Mouse (Mus musculus) ZHBTc4 (cell line): ENCODE data around the gene Cox7a2l.
A peak's percentile ranks its signal among the peaks of the same experiment; 100 is the strongest.

ENCODE experiments used
- DNase-seq: peaks from one replicate; pipeline ENCODE4 v3.0.0-alpha.2; 2011; ENCODE audit warnings: low read depth, low spot score

Cox7a2l gene

DNA sequence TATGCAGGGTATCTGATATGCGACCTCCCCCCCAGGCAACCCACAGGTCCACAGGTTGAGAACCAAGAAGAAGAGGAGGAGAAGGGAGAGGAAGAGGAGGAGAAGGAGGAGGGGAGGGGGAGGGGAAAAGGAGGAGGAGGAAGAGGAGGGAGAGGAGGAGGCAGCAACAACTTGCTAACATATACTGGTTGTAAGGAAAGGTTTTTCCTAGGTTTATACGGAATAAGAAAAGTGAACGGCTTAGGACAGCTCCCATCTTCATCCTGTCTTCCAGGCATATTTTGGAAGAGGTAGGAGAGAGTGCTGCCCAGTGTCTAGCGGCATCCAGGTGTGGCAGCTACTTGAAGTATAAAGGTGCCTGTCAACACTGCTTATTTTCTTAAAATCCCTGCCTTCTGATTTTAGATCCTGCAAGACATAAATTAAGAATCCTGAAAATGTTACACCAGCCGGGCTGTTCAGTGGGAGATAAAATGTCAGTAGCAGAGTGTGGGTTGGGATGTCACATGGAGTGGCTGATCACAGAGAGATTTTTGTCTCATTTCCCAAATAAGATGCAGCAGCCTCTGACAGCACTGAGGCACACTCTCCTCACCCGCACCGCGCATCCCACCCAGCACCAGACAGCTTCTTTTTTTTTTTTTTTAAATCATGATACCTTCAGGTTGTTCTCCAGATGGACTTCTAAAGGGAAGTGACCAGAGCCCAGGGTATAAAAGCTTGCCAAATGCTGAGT is at the start of gene Cox7a2l:
Gene Cox7a2l (minus strand): TSS at position 51 of the 736 bp plus-strand sequence.
- no peak for DNase-seq

DNA sequence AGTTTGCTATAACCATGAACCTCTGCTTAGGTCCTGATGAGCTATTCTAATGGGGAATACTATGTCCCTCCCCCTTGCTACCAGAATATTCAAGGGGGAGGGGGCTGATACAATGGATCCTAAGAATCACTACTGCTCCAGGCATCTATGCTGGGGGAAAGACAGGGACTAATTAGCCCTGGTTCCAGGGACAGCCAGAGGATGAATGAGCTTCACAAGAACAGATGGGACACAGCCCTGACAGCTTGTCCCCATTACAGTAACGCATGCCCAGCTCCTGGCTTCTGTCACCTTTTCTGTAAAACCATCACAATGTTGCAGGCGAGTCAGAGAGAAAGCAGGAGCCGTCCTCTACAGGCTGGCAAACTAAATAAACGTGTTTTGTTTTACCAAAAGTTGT is 48.4 kb upstream of the Cox7a2l start:
- no peak for DNase-seq

GRCm38 (mm10) chr17:83564119-83564820 is 47.1 kb upstream of the Cox7a2l start:
- no peak for DNase-seq

DNA sequence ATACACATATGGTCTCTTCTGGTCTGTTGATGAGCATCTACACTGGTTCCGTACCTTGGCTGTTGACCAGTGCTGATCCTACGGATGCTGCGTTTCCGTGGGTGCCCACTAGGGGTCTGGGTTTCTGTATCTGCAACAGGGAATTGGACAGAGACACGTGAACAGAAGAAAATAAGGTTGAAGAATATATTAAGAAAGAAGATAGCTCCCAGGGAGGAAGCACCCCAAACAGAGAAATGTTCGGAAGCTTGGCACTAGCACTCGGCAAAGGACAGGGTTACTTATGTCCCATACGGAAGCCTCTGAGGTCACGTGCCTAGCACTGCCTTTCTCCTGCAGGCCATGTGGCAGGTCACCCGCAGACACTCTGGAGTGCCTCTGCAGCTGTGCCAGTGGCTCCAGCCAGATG is 46.6 kb upstream of the Cox7a2l start:
- peak; percentile 60 for DNase-seq

DNA sequence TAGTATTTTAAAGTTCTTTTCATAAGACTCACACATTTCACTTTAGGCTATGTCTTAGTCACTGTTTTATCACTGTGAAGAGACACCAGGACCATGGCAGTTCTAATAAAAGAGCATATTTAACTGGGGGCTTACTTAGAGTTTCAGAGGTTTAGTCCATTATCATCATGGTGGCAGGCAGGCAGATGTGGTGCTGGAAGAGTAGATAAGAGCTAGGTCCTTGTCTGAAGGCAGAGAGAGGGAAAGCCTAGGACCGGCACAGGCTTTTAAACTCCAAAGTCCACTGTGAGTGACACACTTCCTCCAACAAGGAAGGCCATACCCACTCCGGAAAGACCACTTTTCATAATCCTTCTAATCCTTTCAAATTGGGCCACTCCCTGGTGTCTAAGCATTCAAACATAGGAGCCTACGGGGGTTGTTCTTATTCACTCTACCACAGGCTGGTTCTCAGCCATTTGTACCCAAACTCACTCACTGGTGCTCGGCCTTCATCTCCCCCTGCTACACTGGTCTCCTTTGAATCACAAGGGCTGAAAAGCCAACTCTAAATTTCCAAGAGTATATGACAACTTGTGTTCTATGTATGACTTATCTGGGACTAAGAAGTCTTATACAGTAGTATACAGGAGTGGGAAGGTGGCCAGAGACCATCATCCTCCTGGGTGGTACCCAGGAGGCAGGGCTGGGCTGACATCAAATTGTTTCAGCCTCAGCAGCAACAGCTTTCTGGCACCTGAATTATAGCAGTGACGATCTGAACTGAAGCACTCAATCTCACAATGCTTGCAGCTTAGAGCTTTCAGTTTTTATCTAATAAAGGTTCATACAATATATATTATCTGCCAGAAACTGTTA is 45.3 kb upstream of the Cox7a2l start:
- DNase-seq, result no peak

- DNase-seq, result no peak
Measured at GRCm38 (mm10) chr17:83559081-83559480, 42.0 kb upstream of the Cox7a2l start.

- DNase-seq, result no peak
Measured at GRCm38 (mm10) chr17:83555836-83556235, 38.7 kb upstream of the Cox7a2l start.

DNA sequence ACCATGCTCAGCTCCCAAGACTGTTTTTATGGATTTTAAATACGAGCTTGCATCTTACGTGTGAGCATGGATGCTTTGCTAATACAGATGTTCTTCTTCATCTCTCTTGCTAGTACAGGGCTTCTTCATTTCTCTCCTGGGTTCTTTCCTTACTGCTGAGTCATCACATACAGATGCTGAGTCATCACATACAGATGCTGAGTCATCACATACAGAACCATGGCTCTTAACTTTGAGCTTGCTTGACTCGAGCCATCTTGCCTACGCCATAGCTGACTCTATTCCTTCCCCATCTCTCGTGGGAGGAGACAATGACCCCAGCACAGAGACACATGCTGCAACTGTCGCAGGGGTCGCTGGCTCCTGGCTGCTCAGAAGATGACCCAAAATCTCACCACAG is 37.9 kb upstream of the Cox7a2l start:
- DNase-seq, result no peak

- DNase-seq, result peak; percentile 35
Measured at GRCm38 (mm10) chr17:83548501-83549233, 31.5 kb upstream of the Cox7a2l start.

- DNase-seq, result no peak
Measured at GRCm38 (mm10) chr17:83547145-83547544, 30.0 kb upstream of the Cox7a2l start.

DNA sequence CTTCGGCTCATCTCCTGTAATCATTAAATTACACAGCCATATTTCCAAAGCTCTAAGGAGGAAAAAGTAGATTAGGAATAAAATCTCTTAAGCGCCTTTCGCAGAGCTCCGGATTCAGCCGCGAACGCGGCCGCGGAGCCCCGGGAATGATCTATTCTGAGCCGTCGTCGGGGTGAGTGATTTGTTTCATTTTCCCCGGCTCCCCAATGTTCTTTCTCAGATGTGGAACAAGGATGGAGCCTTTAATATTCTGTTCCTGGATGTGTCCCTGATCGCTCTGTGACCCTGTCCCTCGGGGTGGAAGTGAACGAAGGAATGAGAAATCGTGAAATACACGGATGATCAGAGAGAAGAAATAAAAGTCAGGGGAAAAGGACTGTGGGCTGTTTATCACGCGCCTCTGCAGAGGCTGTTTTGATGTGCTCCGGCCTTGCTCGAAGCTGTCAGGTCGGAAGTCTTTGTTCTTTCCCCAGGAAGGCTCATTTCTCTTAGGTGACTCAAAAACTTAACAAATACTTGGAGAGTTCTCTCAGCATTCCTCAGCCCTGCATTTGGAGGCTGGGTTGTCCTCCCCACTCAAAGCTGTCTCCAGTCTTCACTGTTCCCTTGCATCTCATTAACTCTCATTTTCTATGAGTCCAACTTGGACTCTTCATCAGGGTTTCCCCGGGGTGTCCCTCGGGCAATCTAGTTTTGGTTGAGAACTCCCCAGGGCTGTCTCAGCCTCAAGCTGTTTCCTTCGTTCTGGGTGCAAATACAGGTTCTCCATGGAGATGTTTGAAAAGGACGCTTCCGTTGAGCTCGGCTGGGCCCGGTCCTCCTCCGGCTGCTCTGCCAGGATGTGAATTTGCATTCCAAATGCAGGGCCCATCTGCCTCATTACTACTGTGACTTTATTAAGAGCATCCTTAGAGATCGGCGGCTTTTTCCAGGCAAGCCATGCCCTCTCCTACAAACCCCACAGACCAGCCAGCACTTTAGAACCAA is 28.9 kb upstream of the Cox7a2l start:
- no peak for DNase-seq

DNA sequence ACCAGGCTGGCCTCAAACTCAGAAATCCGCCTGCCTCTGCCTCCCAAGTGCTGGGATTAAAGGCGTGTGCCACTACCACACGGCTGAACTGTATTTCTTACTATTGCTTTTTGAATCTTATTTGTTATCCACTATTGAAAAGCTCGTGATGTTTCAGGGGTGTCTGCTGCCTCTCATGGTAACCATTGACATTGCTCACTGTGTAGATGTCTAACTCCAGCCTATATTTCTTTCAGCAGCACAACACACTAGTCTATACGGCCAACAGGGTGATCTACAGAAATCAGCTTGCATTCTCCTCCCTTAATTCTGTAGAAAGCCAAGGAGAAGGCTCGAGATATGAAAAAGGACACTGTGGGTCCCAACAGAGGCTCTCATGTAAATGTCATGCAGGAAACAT is 28.1 kb upstream of the Cox7a2l start:
- DNase-seq, result no peak

- no peak for DNase-seq
Measured at GRCm38 (mm10) chr17:83542424-83542823, 25.3 kb upstream of the Cox7a2l start.

GRCm38 (mm10) chr17:83539262-83540037 is 22.3 kb upstream of the Cox7a2l start:
- no peak for DNase-seq

DNA sequence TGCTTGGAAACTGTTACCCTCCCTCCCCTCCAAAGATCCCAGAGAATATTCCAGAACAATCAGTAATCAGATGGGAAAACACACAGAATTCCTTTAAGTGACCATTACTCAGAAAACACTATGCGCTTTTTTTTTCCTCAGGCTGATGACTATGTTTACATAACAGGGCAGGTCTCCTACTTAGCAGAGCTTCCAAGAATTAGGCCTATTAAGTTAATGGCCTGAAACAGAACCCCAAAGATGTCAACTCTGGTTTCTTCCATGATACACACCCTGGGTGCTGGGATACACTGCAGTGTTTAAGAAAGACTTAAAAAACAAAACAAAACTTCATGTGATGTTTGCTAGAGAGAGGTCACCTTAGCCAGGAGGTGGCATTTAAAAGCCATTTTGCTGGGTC is 21.6 kb upstream of the Cox7a2l start:
- DNase-seq, result no peak

DNA sequence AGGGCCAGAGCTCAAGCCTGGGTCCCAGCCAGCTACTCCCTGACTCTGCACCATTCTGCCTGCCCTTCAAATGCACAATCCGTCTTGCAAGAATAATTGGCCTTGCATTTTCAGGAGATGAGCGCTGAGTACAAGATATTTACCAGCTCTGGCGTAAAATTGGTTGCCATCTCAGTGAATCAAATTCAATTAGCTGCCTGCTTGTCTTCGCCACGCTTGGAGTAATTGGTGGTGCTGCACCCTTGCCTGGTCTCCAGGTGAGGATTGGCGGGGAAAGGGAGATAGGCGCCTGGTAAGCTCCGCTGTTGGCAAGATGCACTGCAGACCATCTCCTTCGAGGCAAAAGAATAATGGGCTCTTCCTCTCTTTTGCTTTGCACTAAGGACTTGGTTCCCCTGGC is 21.0 kb upstream of the Cox7a2l start:
- no peak for DNase-seq

GRCm38 (mm10) chr17:83533150-83533549 is 16.0 kb upstream of the Cox7a2l start:
- DNase-seq, result no peak

GRCm38 (mm10) chr17:83527651-83528381 is 10.7 kb upstream of the Cox7a2l start:
- DNase-seq, result peak; percentile 67
